Mouse (Mus musculus) cerebellum, postnatal 10 days (tissue): Measurements from ENCODE around the gene Tcn2.
"Not testable (repeated sequence)": the region's sequence is repeated elsewhere in the genome, so short reads cannot be mapped to it uniquely, and the experiment has no call there.

Experiments used
- DNase-seq, 2 experiments: peaks; one replicate each; pipeline ENCODE4 v3.0.0; 2021; ENCODE audit warnings: mixed read lengths in 2 of 2

Tcn2 gene

DNA sequence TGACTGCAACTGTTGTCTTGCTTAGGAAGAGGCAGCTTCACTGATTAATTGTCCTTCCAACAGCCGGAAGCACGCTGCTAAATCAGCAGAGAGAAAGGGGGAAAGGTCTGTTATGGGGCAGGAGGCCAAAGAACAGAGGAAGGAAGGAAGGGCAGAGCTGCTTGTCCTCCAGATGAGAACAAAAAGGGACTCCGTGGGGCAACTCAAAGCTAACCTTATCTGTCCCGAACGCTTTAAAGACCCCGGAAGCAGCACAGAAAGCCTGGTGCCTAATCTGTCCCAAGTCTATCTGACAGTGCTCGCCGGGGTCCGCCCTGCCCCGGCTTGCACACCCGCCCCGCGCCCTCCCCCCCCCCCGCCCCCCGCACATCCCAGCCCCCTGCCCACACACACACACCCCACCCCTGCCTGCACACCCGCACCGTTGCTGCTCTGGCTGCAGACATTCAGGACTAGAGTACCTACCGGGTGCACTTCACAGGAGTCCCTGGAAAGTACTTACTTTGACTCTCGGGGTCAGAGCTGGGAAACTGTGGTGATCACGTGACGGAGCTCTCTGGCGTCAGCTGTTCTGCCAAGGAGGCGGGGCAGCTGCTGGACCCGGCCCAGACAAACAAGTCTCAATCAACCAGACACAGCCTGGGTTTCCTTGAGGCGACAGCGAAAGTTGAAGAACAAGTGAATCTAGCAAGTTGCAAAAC is at the start of gene Tcn2:
Gene Tcn2, minus strand, starts transcription at position 649 of the 701 bp plus-strand sequence.
- peak; percentile 88 for DNase-seq

DNA sequence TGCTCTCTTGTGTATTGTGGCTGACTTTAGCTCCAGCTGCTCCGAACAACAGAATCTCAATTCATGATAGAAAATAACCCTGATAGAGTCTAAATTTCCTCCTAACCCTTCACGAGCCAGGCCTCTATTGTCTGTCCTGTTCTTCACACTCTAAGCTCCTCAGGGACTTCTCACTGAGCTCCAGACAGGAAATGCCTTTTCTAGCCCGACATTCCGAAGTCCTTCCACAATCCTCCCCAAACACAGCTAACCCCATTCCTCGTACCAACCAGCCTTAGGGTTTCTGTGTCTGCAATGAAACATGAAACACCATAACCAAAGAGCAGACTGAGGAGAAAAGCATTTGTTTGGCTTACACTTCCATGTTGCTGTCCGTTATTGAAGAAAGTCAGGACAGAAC is 49.6 kb upstream of the Tcn2 start:
- DNase-seq, result no peak

DNA sequence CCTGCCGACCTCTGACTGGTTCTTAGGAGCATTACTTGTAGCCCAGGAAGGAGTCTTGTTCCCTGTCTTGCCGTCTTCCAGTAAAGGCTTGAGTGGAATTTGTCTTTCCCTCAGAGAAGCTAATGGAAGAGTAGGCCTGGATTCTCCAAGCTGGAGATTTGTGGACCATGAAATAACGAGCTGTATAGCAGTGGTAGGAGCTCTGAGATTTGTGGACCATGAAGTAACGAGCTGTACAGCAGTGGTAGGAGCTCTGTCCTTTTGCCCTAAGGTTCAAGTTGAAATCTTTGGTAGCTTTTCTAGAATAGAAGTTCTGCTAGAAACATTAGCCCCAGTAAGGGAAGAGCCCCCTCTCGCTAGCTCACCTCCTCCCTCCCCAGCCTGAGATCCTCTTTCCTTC is 46.5 kb upstream of the Tcn2 start:
- DNase-seq, result no peak

DNA sequence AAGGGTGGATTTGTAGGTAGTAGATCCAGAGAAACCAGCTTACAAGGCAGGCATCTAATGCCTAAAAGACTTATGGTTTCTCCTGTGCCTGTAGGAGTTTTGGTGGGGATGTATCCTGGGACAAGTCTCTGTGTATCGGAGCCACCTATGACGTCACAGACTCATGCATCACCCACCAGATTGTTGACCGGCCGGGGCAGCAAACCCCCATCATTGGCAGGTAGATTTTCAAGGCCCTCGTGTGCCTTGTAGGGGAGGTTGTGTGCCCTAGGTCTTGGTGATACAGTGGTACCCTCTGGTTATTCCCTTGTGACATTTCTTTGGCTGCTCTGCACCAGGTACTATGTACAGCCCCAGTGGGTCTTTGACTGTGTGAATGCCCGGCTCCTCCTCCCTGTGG is 44.7 kb upstream of the Tcn2 start, which contains the start of gene 4930556J24Rik:
Gene 4930556J24Rik, minus strand, starts transcription at position 101 of the 400 bp plus-strand sequence.
- DNase-seq, result no peak

DNA sequence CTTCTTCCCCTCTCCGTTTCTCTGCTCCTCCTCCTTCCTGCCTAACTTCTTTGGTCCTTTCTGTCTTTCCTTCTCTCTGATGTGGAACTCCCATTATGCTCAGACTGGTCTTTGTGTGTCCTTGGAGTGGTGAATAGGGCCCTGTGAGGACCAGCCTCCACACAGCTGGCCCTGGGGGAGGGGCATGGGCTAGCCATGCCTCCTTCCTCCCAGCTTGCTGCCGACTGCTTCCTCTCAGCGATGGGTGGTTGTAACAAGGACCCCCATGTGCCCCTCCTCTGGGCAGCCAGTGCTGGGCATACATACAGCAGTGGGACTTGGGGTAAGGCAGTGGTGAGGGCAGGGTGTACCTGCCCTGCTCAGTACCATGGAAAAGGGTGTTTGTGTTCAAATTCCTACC is 42.4 kb upstream of the Tcn2 start:
- peak; percentile 13 to 40 for DNase-seq

DNA sequence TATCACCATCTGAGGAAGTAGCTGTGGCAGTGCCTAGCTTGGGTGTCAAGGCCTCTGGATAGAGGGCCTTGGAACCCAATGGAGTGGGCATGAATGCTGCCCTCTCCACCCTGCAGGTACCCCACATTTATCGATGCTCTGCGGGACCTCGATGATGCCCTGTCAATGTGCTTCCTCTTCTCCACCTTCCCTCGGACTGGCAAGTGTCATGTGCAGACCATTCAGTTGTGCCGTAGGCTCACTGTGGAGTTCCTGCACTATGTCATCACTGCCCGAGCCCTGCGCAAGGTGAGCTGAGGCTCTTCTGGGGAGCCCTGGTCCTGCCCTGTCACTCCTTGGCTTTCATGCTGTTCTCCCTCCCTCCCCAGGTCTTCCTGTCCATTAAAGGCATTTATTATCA is 41.1 kb upstream of the Tcn2 start:
- DNase-seq, result no peak

DNA sequence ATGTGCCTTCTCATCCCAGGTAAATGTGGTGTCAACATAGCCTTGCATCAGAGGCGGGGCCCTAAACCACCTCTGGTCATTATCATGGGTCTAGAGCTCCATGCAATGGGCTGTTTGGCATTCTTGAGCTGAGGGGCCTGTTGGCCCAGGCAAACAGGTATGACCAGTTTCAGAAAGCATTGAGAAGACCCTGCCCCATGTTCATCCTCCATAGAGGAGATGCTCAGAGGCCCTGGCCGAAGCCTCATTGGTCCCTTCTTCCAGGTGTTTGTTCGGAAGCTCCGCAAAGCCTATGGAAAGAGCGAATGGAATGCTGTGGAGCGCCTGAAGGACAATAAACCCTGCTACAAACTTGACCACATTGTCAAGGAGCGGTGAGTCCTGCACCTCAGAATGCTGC is 38.4 kb upstream of the Tcn2 start:
- no peak for DNase-seq

DNA sequence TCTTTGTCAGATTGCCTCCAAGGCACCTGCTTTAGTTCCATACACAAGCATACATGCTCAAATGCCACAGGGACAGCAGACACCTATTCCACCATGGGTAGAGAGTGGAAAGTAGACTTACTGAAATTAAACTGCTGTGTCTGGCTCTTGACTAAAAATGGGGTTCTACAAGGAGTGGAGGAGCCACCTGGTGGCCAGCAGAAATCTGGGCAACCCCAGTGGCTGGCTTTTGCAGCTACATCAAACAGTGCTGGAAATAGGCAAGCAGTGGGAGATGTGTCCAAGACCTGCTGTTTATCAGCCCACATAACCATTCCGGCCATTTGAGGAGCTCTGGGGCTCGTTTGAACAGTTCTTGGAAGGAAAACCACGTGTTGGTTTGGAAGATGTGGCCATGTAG is 37.9 kb upstream of the Tcn2 start:
- peak in 1 of 2 experiments; percentile 19 for DNase-seq

DNA sequence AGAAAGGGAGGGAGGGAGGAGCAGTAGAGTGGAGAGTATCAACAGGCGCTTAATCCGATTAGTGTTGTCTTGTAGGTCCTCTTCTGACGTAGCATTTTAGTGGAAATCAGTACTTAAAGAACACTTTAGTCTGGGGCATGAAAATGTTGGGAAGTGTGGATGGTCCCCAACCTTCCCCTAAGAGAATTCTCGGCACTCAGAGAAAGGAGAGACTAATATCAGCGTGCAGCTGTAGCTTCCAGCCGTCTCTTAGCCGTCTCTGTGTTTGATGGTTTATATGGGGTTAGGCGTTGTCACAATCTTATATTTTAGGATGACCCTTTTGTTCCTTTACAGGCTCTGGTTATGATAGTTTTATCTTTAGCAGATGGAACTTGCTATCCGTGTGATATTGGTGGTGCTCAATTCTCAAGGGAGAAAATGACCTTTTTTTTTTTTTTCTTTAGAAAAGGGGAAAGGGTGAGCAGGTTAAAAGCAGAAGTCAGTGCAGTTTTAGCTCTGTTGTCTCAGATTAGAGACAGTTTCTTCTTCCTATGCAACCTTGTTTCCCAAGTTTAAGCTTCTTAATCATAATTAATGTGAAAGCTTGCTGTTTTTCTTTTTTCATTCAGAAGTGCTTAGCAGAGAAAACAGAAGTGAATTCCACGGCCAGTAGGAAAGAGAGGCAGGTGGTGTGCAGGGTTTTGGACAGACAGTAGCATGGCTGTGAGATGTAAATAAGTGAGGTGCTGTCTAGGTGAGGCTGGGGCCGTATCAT is 32.6 kb upstream of the Tcn2 start:
- DNase-seq, result no peak

DNA sequence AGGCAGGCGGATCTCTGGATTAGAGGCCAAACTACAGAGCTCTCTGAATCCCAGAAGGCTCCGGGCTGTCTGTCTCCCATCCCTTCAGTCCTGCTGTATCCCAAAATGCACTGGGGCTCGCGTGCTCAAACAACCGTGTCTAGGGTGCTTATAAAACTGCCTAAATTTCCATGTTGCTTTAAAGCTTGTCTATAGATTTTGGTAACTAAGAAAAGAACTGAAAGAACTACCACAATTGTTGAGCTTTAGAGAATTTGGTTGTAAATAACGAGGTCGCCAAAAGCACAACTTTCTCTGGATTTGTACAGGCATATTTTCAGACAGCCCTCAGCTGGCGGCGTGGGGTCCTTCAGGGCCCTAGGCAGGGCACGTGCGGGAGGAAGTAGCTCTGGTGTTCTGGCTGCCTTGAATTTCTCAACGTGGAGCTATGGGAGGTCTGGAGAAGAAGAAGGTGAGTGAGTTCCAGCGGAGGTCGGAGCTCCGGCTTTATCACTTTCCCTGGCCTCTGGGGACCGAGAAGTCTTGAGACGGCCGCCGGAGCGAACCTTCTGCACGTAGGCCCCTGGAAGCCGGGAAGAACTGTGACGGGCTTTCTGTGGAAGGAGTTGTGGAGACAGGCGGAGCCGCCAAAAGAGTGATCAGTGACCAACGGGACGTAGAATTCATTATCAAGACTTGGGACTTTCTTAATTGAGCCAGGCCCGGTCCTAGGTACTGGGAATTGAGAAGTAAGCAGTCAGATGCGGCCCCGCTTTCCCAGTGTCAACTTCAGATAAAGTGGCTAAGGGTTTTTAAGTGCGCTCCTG is 31.9 kb upstream of the Tcn2 start, which contains the start of gene Pes1:
Gene Pes1, plus strand, starts transcription at position 366 of the 806 bp plus-strand sequence.
- peak; percentile 81 to 83 for DNase-seq

DNA sequence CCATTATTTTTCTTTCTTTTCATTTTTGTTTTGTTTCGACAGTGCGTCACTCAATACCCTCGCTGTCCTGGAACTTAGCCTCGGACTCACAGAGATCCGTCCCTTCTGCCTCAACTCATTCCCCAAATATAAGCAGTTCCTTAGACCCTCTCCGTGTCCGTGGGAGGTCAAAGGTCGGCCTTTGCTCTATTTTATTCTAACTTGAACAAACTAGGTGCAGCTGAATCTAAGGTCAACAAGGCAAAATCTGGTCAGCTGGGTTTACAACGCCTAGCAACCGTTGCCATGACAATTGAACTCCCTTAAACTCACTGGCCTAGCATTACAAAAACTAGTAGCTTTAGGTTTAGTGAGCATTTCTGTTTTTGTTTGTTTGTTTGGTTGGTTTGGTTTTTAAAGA is 31.2 kb upstream of the Tcn2 start:
- peak; percentile 28 to 48 for DNase-seq

DNA sequence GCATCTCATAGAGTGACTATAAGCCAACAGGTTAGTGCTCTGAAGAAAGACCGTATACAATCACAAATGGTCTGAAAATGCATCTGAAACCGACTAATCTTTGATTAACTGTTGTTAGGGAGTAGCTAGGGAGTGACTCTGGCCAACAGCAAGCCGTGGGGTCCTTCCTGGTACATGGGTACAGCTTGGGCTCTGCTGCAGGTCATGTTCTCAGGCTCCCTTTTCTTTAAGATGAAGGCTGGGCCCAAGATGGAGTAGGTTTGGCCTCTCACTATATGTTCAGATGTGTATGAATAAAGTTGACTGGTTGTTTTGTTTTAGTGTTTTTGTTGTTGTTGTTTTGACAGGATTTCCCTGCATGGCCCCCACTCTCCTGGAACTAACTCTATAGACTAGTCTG is 29.8 kb upstream of the Tcn2 start:
- DNase-seq, result no peak

DNA sequence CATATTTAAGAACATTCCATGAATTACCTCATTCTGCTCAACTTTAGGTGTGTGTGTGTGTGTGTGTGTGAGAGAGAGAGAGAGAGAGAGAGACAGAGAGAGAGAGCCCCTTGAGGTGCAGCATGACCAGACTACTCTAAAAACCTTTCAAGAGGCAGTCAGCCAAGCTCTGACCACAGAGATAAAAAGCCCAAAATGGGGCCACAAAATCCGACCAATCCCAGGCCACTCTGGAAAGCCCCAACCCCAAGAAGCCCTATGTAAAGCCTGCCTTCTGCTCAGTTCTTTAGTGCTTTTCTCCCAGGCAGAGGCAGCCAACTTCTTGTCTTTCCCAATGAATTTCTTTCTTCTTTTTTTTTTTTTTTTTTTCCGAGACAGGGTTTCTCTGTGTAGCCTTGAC is 28.9 kb upstream of the Tcn2 start:
- DNase-seq, result no peak

DNA sequence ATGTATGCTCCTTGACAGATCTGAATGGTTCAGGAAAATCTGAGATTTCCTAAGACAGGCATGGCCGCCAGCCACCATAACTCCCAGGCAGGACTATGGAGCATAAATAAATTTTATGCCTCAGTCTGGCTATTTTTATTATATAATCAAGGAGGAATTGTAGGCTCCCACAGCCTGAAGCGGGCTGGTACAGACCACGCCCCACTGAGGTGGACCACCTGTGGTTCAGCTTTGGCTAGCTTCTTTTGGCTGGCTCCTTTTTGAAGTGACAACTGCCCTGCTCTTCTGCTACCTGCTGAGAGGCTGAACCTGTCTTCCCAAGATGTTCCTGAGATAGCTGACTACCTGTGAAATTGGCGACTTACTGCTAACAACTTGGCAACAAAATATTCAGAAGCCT is 23.4 kb upstream of the Tcn2 start:
- peak; percentile 28 for DNase-seq

DNA sequence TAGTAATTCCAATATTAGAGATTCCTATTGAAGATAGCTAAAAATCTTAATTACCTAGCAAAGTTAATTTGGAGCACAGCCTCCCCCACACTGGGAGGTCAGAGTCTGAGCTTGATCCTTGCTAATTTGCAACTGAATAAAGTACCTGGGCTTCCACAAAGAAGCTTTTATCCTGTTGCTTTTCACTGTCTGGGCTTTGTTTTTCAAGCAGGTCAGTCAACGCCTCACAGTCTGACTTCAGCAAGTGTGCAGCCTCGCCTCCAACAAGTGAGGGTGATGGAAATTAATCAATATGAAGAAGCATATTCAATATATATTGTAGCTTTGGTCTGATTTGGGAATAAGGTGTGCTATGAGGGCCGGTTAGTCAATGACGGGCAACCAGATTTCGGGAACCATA is 22.9 kb upstream of the Tcn2 start:
- not testable (repeated sequence) for DNase-seq

DNA sequence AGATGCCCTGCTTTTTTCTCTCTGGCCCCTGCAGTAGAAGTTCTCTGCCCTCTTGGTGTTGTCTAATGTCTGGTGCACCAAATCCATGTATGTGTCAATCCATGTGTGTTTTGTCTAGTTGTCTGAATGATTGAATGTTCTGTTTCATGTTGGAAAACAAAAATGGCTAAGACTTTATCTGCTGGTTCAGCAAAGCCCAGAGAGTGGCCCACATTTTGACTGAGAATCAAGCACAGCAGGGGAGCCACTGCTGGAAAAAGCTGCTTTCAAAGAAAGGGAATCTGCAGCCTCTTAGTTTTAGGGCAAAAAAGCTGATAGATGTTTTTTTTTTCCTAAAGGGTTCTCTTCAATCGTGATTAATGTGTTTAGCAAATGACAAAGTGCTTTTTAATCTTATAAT is 14.4 kb upstream of the Tcn2 start:
- DNase-seq, result peak in 1 of 2 experiments; percentile 20

DNA sequence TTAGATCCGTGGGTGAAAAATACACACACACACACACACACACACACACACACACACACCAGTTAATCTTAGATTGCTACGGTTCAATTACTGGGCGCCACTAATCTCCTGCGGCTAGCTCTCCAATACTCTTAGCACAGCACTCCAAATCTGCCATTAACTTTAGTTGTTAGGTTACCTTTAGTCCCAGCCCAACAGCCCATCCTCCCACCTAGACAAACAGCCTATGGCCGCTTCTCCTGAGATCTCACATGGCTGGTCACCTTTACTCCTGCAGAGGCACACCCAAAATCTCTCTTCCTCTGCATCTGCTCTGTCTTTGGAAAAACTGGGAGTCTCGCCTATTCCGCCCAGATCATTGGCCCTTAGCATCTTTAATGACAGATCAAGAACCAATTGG is 9.4 kb upstream of the Tcn2 start:
- DNase-seq, result no peak

DNA sequence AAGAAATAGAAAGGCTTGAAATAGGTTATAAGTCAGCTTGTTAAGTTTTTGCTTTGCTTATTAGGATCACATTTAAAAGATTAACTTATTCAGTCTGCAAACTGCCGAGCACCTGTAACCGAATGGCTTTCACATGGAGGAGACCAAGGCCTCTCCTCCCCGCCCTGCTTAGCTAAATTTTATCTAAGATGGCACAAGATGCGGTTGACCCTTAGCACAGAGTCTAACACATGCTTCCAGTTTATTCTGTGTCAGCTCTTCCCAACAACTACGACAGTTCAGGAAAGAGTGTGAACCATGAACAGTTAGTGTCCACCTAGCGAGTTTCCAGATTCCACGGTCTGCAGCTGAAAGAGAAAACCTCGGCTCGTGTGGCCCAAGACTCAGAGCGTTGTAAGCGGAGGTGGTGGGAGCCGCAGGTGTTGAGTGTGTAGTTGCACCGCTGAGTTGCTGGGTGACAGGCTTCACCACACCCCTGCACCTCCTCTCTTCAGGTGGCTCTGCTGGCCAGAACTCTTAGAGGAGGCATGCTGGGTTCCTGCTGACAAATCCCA is 5.4 kb upstream of the Tcn2 start:
- DNase-seq, result no peak

DNA sequence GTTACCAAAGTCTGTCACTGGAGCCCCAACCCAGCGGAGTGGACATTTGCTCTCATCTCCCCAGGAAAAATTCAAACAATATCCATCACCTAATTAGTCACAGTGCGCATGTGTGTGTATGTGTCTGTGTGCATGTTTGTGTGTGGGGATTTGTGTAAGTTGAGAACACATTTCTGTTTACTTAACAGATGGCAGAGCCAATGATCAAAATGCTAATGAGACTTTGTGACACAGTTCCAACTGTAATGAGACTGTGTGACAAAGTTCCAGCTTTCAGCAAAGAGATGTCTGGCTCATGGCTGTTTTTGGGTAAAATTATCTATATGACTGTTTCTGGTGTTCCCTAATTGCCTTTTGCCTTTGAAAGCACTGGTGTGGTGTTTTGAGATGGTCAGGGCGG is 4.4 kb upstream of the Tcn2 start:
- no peak for DNase-seq

DNA sequence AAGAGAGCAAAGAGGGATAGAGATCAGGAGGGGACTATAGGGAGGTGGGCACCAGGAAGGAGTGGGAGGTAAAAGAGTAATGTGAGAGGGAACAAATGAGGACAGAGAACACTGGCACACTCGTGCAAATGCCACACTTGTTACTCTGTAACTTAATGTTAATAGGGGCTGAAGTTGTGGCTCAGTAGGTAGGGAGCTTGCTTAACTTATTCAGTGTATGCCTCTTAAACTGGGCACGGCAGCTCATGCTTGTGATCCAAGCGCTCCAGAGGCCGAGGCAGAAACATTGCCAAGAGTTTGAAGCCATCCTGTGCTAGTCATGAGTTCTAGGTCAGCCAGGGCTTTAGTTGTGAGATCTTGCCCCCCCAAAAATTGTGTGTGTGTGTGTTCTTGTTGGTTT is 3.2 kb upstream of the Tcn2 start:
- no peak for DNase-seq

DNA sequence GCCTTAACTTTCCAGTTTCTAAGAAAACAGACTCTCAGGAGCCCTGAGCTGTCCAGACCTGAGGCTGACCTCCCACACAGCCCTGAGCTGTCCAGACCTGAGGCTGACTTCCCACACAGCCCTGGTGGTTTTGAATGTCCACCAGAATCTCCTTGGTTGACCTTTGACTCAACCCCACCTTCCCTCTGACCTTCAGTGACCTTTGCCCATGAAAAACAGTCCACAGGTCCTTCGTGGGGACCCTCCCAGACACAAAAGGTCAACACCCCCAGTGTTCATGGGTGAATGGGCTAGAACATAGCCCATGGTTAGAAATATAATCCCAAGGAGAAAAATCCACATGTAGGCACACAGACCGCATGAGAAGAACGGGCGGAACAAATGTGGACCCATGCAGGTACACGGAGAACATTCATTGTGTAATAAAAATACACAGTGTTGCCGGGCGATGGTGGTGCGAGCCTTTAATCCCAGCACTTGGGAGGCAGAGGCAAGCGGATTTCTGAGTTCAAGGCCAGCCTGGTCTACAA is 1.9 kb upstream of the Tcn2 start:
- no peak for DNase-seq

DNA sequence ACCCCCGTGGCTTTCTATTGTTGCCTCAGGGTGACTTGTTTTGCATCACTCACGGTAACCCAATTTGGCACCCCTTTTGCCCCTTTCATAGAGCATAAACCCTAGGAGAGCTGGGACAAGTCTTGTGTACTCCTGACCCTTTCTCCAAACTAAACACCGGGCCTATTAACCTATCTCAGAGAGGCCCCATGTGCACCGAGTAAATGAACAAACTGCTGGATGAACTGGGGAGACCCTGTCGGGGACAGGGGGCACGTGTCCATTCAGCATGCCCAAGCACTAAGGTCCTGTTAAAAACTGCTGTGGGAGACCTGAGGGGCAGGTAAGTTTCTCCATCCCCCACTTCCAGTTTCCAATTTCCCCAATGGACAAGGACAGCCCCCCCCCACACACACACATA is 1.0 kb downstream of the Tcn2 start:
- DNase-seq, result no peak

DNA sequence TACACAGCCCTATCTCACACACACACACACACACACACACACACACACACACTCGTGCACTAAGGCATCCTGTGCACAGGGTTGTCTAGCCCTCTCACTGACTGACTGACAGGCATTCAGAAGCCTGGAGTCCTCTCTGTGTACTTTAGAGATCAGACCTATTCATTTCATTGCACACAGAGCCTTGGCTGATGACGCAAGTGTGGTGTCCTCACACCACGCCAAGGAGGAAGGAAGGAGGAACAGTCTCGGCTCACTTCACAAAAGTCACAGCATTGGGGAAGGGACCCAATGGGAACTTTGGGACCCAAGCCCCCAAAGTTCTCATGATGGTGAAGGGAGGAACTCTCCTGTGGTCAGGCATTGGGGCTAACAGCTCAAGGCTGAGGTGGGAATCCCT is 1.9 kb downstream of the Tcn2 start:
- DNase-seq, result no peak
